Mouse (Mus musculus) embryonic facial prominence, embryonic 14.5 days (tissue): Measurements from ENCODE around the gene Gse1. TPM values are rescaled to one million over a fixed set of nuclear protein-coding genes. Genes with fewer than 3 reads are reported as not detected.

Experiments
- ATAC-seq: fragments of 200-750 bp; cut with Nextera tagmentation; 2 replicates; pipeline ENCODE4 v1.8.0; 2017; ENCODE audit warnings: low read depth, moderate number of reproducible peaks, moderate TSS enrichment
- DNase-seq: peaks from one replicate; pipeline ENCODE4 v3.0.0-alpha.2; 2015; ENCODE audit warnings: low spot score
- H3K27ac ChIP-seq: fragments of 300-500 bp; sonication (generic); replicated peaks from 2 replicates; pipeline ENCODE4 v1.5.1; 2014; ENCODE audit warnings: low read depth, mild to moderate bottlenecking, low read length, moderate library complexity
- H3K27me3 ChIP-seq: fragments of 300-500 bp; sonication (generic); replicated peaks from 2 replicates; pipeline ENCODE4 v1.6.1; 2014; ENCODE audit warnings: low read length; ENCODE audit not compliant: control insufficient read depth, insufficient read depth
- H3K36me3 ChIP-seq: fragments of 300-500 bp; sonication (generic); 2 replicates; pipeline ENCODE4 v1.6.1; 2014; ENCODE audit warnings: low read length, mixed read lengths; ENCODE audit not compliant: control insufficient read depth, insufficient read depth
- H3K4me1 ChIP-seq: fragments of 300-500 bp; sonication (generic); 2 replicates; pipeline ENCODE4 v1.6.1; 2014; ENCODE audit warnings: antibody characterized with exemption, low read length; ENCODE audit not compliant: control insufficient read depth, insufficient read depth
- H3K4me2 ChIP-seq: fragments of 300-500 bp; sonication (generic); 2 replicates; pipeline ENCODE4 v1.6.1; 2014; ENCODE audit warnings: low read depth, mild to moderate bottlenecking, low read length, moderate library complexity, mixed read lengths
- H3K4me3 ChIP-seq: fragments of 300-500 bp; sonication (generic); 2 replicates; pipeline ENCODE4 v1.5.1; 2014; ENCODE audit warnings: low read depth, mild to moderate bottlenecking, low read length
- H3K9ac ChIP-seq: fragments of 300-500 bp; sonication (generic); 2 replicates; pipeline ENCODE4 v1.6.1; 2014; ENCODE audit warnings: low read depth, mild to moderate bottlenecking, low read length, moderate library complexity, mixed read lengths
- H3K9me3 ChIP-seq: fragments of 300-500 bp; sonication (generic); 2 replicates; pipeline ENCODE4 v1.6.1; 2016; ENCODE audit warnings: low read length; ENCODE audit not compliant: control insufficient read depth
- WGBS: fragments of 180-500 bp; shearing (Covaris S2); extraction: QIAGEN DNeasy Blood & Tissue Kit; methylation state at CpG from one replicate; pipeline ENCODE4 v1.1.7; 2014; 5-methylcytosine and 5-hydroxymethylcytosine counted together
- polyA plus RNA-seq: library from polyadenylated mRNA; unstranded; fragments of >200 nt; fragmentation: Nextera tagmentation; extraction: Ambion mirVana; gene quantifications from 2 replicates; pipeline ENCODE4 v1.2.1, GENCODE M21; 2014

Gene Gse1
- polyA plus RNA-seq, 1 experiment from 2014 or later, result 8.7 TPM

DNA sequence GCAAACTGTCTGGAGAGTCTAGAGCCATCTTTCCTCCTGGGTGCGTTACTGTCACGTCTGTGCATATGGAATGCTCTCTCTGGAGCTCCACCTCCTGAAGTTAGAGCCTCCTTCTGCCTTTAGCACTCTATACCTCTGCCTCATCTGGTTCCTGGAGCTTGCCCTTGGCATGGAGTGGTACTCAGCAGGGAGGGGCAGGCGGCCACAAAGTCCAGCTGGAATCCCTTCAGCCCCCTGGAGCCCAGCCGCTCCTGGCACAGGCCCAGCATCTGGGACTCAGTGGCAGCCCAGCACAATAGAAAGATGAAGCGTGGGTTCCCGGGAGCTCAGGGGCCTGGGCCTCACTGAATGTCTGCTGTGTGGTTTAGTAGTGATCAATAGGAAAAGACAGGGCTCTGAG, 232.1 kb downstream of the Gse1 start:
- no peak for ATAC-seq
- Histone ChIP-seq H3K27me3 (no peaks in the 10 kb centered on the region), H3K27ac (peak overlapping the region; percentile 52; the same call in 1 of the 2 replicates), H3K4me3 (no peak overlapping the region), H3K4me2 (no peak overlapping the region), H3K9ac (no peak overlapping the region), H3K9me3 (no peaks in the 10 kb centered on the region), H3K4me1 (peaks cover 30% of the 10 kb centered on the region), H3K36me3 (no peaks in the 10 kb centered on the region)
- no peak for DNase-seq
- 50% methylated on average over 6 of the region's 6 CpGs for WGBS

DNA sequence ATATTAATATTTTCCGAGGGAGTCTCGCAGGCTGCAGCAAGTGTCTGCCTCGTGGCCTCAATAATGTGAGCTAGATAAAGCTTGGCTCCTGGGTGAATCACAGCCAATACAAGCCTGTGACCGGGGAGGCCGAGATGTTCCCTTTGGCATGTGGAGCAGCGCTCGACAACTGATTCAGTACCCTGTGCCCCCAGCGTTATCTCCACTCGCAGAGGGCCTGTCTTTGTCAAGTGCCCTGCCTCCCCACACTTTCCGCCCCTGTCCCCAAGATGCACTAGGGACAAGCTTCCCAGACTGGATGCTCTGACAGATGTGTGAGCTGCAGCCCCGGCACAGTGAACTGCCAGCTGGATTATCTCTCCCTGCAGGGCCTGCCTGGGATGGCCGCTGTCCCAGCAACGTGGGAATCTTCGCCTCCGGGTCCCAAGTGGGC, 233.9 kb downstream of the Gse1 start:
- no peaks in the 10 kb centered on the region for H3K27me3 ChIP-seq
- no peaks in the 10 kb centered on the region for H3K36me3 ChIP-seq
- no peaks in the 10 kb centered on the region for H3K9me3 ChIP-seq
- H3K27ac ChIP-seq, result no peak overlapping the region
- ATAC-seq (no peak), DNase-seq (no peak)
- H3K9ac ChIP-seq, result no peak overlapping the region; the same call in 1 of the 2 replicates
- peaks cover 44% of the 10 kb centered on the region for H3K4me1 ChIP-seq
- WGBS, result 46% methylated on average over 15 of the region's 15 CpGs
- H3K4me3 ChIP-seq, result no peak overlapping the region
- H3K4me2 ChIP-seq, result no peak overlapping the region

- H3K27ac ChIP-seq, result no peak overlapping the region
- H3K9me3 ChIP-seq, result no peaks in the 10 kb centered on the region
- no peaks in the 10 kb centered on the region for H3K27me3 ChIP-seq
- no peak for DNase-seq
- ATAC-seq, result no peak
- H3K36me3 ChIP-seq, result no peaks in the 10 kb centered on the region
- no peak overlapping the region for H3K4me3 ChIP-seq
- no peak overlapping the region for H3K4me2 ChIP-seq
- H3K9ac ChIP-seq, result no peak overlapping the region
- 80% methylated on average over 6 of the region's 6 CpGs for WGBS
- H3K4me1 ChIP-seq, result peaks cover 44% of the 10 kb centered on the region
Measured at GRCm38 (mm10) chr8:120462611-120463010, 234.4 kb downstream of the Gse1 start.

GRCm38 (mm10) chr8:120463918-120464584, 235.8 kb downstream of the Gse1 start:
- H3K36me3 ChIP-seq, result no peaks in the 10 kb centered on the region
- H3K27ac ChIP-seq, result no peak overlapping the region
- H3K4me1 ChIP-seq, result peaks cover 44% of the 10 kb centered on the region
- H3K9ac ChIP-seq, result no peak overlapping the region
- H3K4me3 ChIP-seq, result no peak overlapping the region
- DNase-seq (no peak), ATAC-seq (no peak)
- H3K9me3 ChIP-seq, result no peaks in the 10 kb centered on the region
- WGBS, result 87% methylated on average over 9 of the region's 9 CpGs
- H3K4me2 ChIP-seq, result no peak overlapping the region
- H3K27me3 ChIP-seq, result no peaks in the 10 kb centered on the region

- peaks cover 38% of the 10 kb centered on the region for H3K4me1 ChIP-seq
Measured at GRCm38 (mm10) chr8:120464585-120464937, 236.3 kb downstream of the Gse1 start.

GRCm38 (mm10) chr8:120465710-120466109, 237.5 kb downstream of the Gse1 start:
- Histone ChIP-seq H3K36me3 (no peaks in the 10 kb centered on the region), H3K27me3 (no peaks in the 10 kb centered on the region), H3K4me2 (peak overlapping the region; percentile 23; the same call in 1 of the 2 replicates), H3K4me3 (no peak overlapping the region), H3K9me3 (no peaks in the 10 kb centered on the region), H3K9ac (peak overlapping the region; percentile 34; the same call in 1 of the 2 replicates), H3K27ac (0 out of 2 replicates have a peak overlapping the region, but pooled peaks have one; percentile 44), H3K4me1 (peaks cover 27% of the 10 kb centered on the region)
- DNase-seq (peak; percentile 94), ATAC-seq (peak; percentile 74)
- WGBS, result 6% methylated on average over 8 of the region's 8 CpGs

More at GRCm38 (mm10) chr8:120464585-120464937, 236.3 kb downstream of the Gse1 start:
- Histone ChIP-seq H3K36me3 (no peaks in the 10 kb centered on the region), H3K9ac (no peak overlapping the region), H3K27me3 (no peaks in the 10 kb centered on the region), H3K4me3 (no peak overlapping the region), H3K9me3 (no peaks in the 10 kb centered on the region), H3K4me2 (no peak overlapping the region), H3K27ac (no peak overlapping the region)
- 45% methylated on average over 4 of the region's 4 CpGs for WGBS
- no peak for ATAC-seq
- DNase-seq, result no peak

DNA sequence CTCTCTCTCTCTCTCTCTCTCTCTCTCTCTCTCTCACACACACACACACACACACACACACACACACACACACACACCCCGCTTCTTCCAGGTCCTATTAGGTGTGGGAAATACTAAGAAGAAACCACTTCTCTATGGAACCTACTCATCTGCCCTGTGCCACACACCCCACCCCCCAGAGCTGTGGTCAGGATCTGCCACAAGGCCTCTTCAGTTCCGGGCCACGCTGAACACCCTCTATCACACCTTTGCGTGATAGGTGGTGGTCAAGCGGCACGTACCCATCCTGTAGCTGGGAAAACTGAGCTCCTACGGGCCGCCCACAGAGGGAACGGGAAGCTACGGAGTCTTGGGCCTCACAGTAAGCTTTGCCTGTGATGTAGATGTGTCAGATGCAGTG, 238.0 kb downstream of the Gse1 start:
- peak overlapping the region; percentile 44; the same call in 1 of the 2 replicates for H3K27ac ChIP-seq
- H3K27me3 ChIP-seq, result no peaks in the 10 kb centered on the region
- ATAC-seq (no peak), DNase-seq (no peak)
- 66% methylated on average over 10 of the region's 10 CpGs for WGBS
- peaks cover 31% of the 10 kb centered on the region for H3K4me1 ChIP-seq
- no peak overlapping the region for H3K9ac ChIP-seq
- no peaks in the 10 kb centered on the region for H3K9me3 ChIP-seq
- H3K4me3 ChIP-seq, result no peak overlapping the region
- no peaks in the 10 kb centered on the region for H3K36me3 ChIP-seq
- H3K4me2 ChIP-seq, result no peak overlapping the region

- no peaks in the 10 kb centered on the region for H3K27me3 ChIP-seq
- 93% methylated on average over 7 of the region's 7 CpGs for WGBS
- DNase-seq, result no peak
Measured at GRCm38 (mm10) chr8:120467598-120467997, 239.3 kb downstream of the Gse1 start.

DNA sequence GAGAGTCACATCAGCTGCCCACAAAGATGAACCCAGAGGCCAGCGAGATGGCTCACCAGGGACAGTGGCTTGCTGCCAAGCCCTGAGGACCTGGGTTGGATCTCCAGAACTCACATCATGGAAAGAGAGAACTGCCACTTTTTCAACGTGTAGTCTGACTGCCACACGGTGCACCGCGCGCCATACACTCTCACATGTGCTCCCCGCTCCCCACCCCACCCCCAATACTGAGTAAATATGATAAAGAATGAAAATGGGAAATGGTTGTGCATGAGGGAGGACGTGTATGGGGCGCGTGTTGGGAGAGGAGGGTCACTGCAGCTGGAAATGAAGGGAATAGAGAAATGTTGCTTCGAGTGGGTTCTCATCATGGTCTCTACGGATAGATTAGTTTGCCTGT, 241.9 kb downstream of the Gse1 start:
- no peaks in the 10 kb centered on the region for H3K36me3 ChIP-seq
- no peak overlapping the region for H3K4me2 ChIP-seq
- peaks cover 28% of the 10 kb centered on the region for H3K4me1 ChIP-seq
- DNase-seq, result no peak
- 90% methylated on average over 12 of the region's 12 CpGs for WGBS
- H3K4me3 ChIP-seq, result no peak overlapping the region
- H3K9ac ChIP-seq, result no peak overlapping the region
- H3K27me3 ChIP-seq, result no peaks in the 10 kb centered on the region
- H3K27ac ChIP-seq, result no peak overlapping the region
- ATAC-seq, result no peak
- H3K9me3 ChIP-seq, result no peaks in the 10 kb centered on the region

More at GRCm38 (mm10) chr8:120467598-120467997, 239.3 kb downstream of the Gse1 start:
- Histone ChIP-seq H3K9me3 (no peaks in the 10 kb centered on the region), H3K9ac (no peak overlapping the region), H3K4me1 (peaks cover 31% of the 10 kb centered on the region), H3K4me3 (no peak overlapping the region), H3K36me3 (no peaks in the 10 kb centered on the region), H3K4me2 (no peak overlapping the region), H3K27ac (no peak overlapping the region)
- no peak for ATAC-seq
